Mouse (Mus musculus): ENCODE results near the gene Gm10842. TPM values are rescaled to one million over a fixed set of nuclear protein-coding genes. Genes with fewer than 3 reads are reported as not detected.

Gene Gm10842
- polyA plus RNA-seq, 1 experiment, result not detected

Other genes starting within 250 kb of the Gm10842 start
- not detected in 2 replicates for gene Efcab3, start 83.3 kb upstream of the Gm10842 start, polyA plus RNA-seq (2012; rRNA removed)
- gene Mettl2, start 20.5 kb upstream of the Gm10842 start, polyA plus RNA-seq (2012; rRNA removed), result 9.8 and 10.7 TPM in 2 replicates
- 9.0 and 10.2 TPM in 2 replicates for gene Tlk2, start 31.9 kb downstream of the Gm10842 start, polyA plus RNA-seq (2012; rRNA removed)
- gene Mrc2, start 145.8 kb downstream of the Gm10842 start, polyA plus RNA-seq (2012; rRNA removed), result 4.3 and 5.8 TPM in 2 replicates